Mouse (Mus musculus) E14TG2a.4 (cell line): ENCODE measurements around the gene Aicda.

Experiments used
- CTCF ChIP-seq: conservative IDR thresholded peaks from 2 replicates; pipeline ENCODE4 v1.5.1; 2014; ENCODE audit warnings: low read length
- NANOG ChIP-seq: IDR thresholded peaks from 2 replicates; pipeline ENCODE4 v1.6.1; 2014; ENCODE audit warnings: borderline replicate concordance, low read length, mixed read lengths
- POU5F1 ChIP-seq: IDR thresholded peaks from 2 replicates; pipeline ENCODE4 v1.6.1; 2014; ENCODE audit warnings: low read length, borderline replicate concordance

DNA sequence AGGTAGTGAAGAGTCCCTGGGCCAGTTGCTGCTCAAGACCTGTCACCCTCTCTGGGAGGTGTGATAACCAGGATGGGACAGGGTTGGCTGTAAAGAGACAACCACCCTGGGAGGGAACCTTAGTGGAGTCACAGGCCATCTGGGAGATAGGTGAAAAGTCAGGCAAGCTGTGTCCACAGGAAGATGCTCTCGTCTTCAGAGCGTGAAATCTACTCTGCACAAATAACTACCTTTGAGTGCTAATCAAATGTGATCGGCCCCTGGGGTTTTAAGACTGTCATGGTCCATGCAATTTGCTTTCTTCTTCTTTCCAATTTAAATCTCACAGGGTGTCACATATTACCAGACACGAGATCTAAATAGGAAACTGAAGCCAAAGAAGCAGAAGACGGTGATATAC lies 15.5 kb downstream of the Aicda start:
- TF ChIP-seq CTCF (no peak), NANOG (no peak), POU5F1 (no peak)
